Mouse (Mus musculus) embryonic fibroblast, embryonic 13.5 days (primary cell): Measurements from ENCODE around the gene Gm21149.
"Not testable (repeated sequence)": the region's sequence is repeated elsewhere in the genome, so short reads cannot be mapped to it uniquely, and the experiment has no call there.

Experiments
- CTCF ChIP-seq: IDR thresholded peaks from 2 replicates; pipeline ENCODE4 v1.5.1; 2011; ENCODE audit warnings: mild to moderate bottlenecking, control low read depth, low read length, moderate library complexity, borderline replicate concordance; ENCODE audit not compliant: insufficient read depth
- POLR2A ChIP-seq: IDR thresholded peaks from 2 replicates; pipeline ENCODE4 v1.6.1; 2011; ENCODE audit warnings: low read depth, mild to moderate bottlenecking, control low read depth, low read length, moderate library complexity

DNA sequence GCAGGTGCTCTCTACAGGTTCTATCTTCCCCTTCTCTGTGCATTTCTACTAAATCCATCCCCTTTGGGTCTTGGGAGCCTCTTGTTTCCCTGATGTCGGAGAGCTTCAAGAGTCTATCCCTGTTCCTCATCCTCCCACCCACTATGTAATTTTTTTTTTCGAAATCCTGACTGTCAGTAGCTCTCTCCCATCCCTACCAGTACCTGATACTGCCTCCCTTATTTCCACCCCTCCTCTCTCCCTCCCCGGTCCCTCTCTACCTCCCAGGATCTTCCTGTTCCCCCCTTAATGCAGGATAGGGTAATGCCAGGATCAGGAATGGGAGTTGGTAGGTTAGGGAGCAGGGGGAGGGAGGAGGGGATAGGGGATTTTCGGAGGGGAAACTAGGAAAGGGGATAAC is 7.3 kb upstream of the Gm21149 start:
- TF ChIP-seq CTCF, POLR2A: not testable (repeated sequence)
